ENCODE assay signal across 16 mouse cellular contexts in the genomic region with DNA sequence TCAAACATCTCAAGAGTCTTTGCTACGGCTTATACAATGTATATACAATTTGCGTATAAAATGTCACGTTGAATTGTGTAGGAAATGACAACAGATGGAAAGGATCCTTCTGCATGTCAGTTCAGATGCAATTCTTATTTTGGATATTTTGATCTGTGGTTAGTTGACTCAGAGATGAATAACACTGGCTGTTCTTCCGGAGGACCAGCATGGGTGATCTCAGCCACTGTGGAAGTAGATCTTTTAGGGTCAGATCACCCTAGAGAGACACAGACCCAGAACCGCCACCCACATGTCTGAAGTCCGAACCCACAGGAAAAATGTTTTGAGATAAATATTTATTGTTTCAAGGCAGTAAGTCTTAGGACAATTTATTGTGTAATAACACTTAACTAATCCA.
"Had no signal": no experiment of that assay in that cellular context is flagged by ENCODE, and none has a peak within 500 bp of the region (broad histone marks: within the 10 kb centered on the region; RNA-seq: fewer than 3 reads in every experiment).

No protein-coding gene starts in this region.

- H3K4me2 ChIP-seq: limb, embryonic 12.5 days; liver, embryonic 13.5 days; midbrain, embryonic 13.5 days; neural tube, embryonic 15.5 days; stomach, embryonic 15.5 days had no signal

- H3K4me3 ChIP-seq: layer of hippocampus, adult 2 months; limb, embryonic 12.5 days; liver, embryonic 13.5 days; midbrain, embryonic 13.5 days; neural tube, embryonic 15.5 days; stomach, embryonic 15.5 days had no signal

- H3K27ac ChIP-seq: layer of hippocampus, adult 2 months; limb, embryonic 12.5 days; liver, embryonic 13.5 days; midbrain, embryonic 13.5 days; neural tube, embryonic 15.5 days had no signal

- DNase-seq: kidney, adult 18-20 months; kidney, postnatal 4 days; liver; liver, embryonic 13.5 days; liver, postnatal 0 days; lung, postnatal 36 days; retina, postnatal 1 day; right cerebral cortex, postnatal 14 days; thymus, adult 2 months; thymus, postnatal 25 days had no signal

- H3K27me3 ChIP-seq: limb, embryonic 12.5 days; liver, embryonic 13.5 days; midbrain, embryonic 13.5 days; neural tube, embryonic 15.5 days; stomach, embryonic 15.5 days had no signal

- H3K36me3 ChIP-seq: limb, embryonic 12.5 days; liver, embryonic 13.5 days; midbrain, embryonic 13.5 days; neural tube, embryonic 15.5 days; stomach, embryonic 15.5 days had no signal

- H3K4me1 ChIP-seq: limb, embryonic 12.5 days; liver, embryonic 13.5 days; midbrain, embryonic 13.5 days; neural tube, embryonic 15.5 days had no signal

- H3K9ac ChIP-seq: limb, embryonic 12.5 days; liver, embryonic 13.5 days; liver, postnatal 0 days; midbrain, embryonic 13.5 days; neural tube, embryonic 15.5 days; stomach, embryonic 15.5 days had no signal

- H3K9me3 ChIP-seq: limb, embryonic 12.5 days; liver, embryonic 13.5 days; midbrain, embryonic 13.5 days; neural tube, embryonic 15.5 days; stomach, embryonic 15.5 days had no signal

- ATAC-seq: liver, postnatal 0 days; lung, postnatal 0 days; midbrain, embryonic 13.5 days had no signal
